Mouse (Mus musculus) hindbrain, postnatal 0 days (tissue): ENCODE measurements at regions not wholly inside any gene's neighbourhood (a gene's known extent, or its start where the extent isn't known, plus 50 kb on each side); places are given as distances from the start of the nearest gene placed in this dataset.

Experiments
- ATAC-seq: fragments of 200-750 bp; cut with Nextera tagmentation; 2 replicates; pipeline ENCODE4 v1.8.0; 2017; ENCODE audit warnings: mild to moderate bottlenecking, moderate TSS enrichment, moderate library complexity
- DNase-seq: peaks from one replicate; pipeline ENCODE4 v3.0.0-alpha.2; 2015; ENCODE audit warnings: low spot score
- H3K27ac ChIP-seq: fragments of 300-500 bp; sonication (generic); 2 replicates; pipeline ENCODE4 v1.5.1; 2014; ENCODE audit warnings: mild to moderate bottlenecking
- H3K27me3 ChIP-seq: fragments of 300-500 bp; sonication (generic); 2 replicates; pipeline ENCODE4 v1.6.1; 2014; ENCODE audit warnings: low read length, mixed read lengths; ENCODE audit not compliant: insufficient read depth
- H3K36me3 ChIP-seq: fragments of 300-500 bp; sonication (generic); 2 replicates; pipeline ENCODE4 v1.6.1; 2014; ENCODE audit warnings: low read length, mixed read lengths; ENCODE audit not compliant: insufficient read depth
- H3K4me1 ChIP-seq: fragments of 300-500 bp; sonication (generic); 2 replicates; pipeline ENCODE4 v1.6.1; 2014; ENCODE audit warnings: antibody characterized with exemption, low read length, mixed read lengths; ENCODE audit not compliant: insufficient read depth
- H3K4me2 ChIP-seq: fragments of 300-500 bp; sonication (generic); 2 replicates; pipeline ENCODE4 v1.6.1; 2014; ENCODE audit warnings: low read depth, mild to moderate bottlenecking, low read length, moderate library complexity, mixed read lengths
- H3K4me3 ChIP-seq: fragments of 300-500 bp; sonication (generic); 2 replicates; pipeline ENCODE4 v1.5.1; 2014; ENCODE audit warnings: low read length
- H3K9ac ChIP-seq: fragments of 300-500 bp; sonication (generic); replicated peaks from 2 replicates; pipeline ENCODE4 v1.6.1; 2014; ENCODE audit warnings: mild to moderate bottlenecking, low read length, moderate library complexity, mixed read lengths
- H3K9me3 ChIP-seq: fragments of 300-500 bp; sonication (generic); 2 replicates; pipeline ENCODE4 v1.6.1; 2016; ENCODE audit warnings: low read length, mixed read lengths
- CTCF ChIP-seq: IDR thresholded peaks from 2 replicates; pipeline ENCODE4 v1.5.1; 2016; ENCODE audit warnings: antibody characterized with exemption, control low read depth, low read depth
- WGBS: fragments of 180-500 bp; shearing (Covaris S2); extraction: QIAGEN DNeasy Blood & Tissue Kit; methylation state at CpG from one replicate; pipeline ENCODE4 v1.1.7; 2014; 5-methylcytosine and 5-hydroxymethylcytosine counted together

DNA sequence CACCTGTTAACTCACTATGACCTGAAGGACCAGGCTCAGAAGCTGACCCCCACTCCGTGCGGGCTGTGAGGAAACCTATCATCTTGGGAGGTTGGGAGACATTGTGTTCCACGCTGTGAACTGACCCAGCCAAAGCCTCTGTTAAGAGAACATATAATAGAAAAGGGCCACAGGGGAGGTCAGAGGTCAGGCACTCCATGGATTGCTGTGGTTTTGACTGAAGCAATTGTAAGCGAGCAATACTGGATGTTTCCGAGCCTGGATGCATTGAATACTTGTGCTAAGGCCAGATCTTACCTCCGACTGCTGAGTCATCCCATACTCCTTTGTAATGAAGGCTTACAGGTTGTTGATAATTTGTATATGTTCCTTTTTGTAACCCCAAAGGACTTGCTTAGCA is 101.0 kb downstream of the Tmx1 start:
- Histone ChIP-seq H3K9ac (no peak overlapping the region), H3K4me3 (no peak overlapping the region), H3K27me3 (no peaks in the 10 kb centered on the region), H3K4me1 (no peaks in the 10 kb centered on the region), H3K4me2 (no peak overlapping the region), H3K9me3 (no peaks in the 10 kb centered on the region), H3K36me3 (no peaks in the 10 kb centered on the region), H3K27ac (no peak overlapping the region)
- no peak for TF ChIP-seq CTCF
- 43% methylated on average over 6 of the region's 6 CpGs for WGBS
- no peak for ATAC-seq
- no peak for DNase-seq

- 33% methylated on average over 7 of the region's 7 CpGs for WGBS
- DNase-seq (no peak), ATAC-seq (no peak)
- no peaks in the 10 kb centered on the region for H3K27me3 ChIP-seq
- H3K4me1 ChIP-seq, result no peaks in the 10 kb centered on the region
- H3K9ac ChIP-seq, result no peak overlapping the region
- H3K4me3 ChIP-seq, result no peak overlapping the region
- H3K27ac ChIP-seq, result no peak overlapping the region
- H3K4me2 ChIP-seq, result no peak overlapping the region
- no peaks in the 10 kb centered on the region for H3K36me3 ChIP-seq
- no peaks in the 10 kb centered on the region for H3K9me3 ChIP-seq
- TF ChIP-seq CTCF, result no peak
Measured at GRCm38 (mm10) chr12:70554586-70554985, 101.7 kb downstream of the Tmx1 start.

GRCm38 (mm10) chr12:70555723-70556122 is 102.8 kb downstream of the Tmx1 start:
- Histone ChIP-seq H3K4me2 (no peak overlapping the region), H3K36me3 (no peaks in the 10 kb centered on the region), H3K27ac (no peak overlapping the region), H3K9ac (no peak overlapping the region), H3K4me1 (no peaks in the 10 kb centered on the region), H3K9me3 (no peaks in the 10 kb centered on the region), H3K27me3 (no peaks in the 10 kb centered on the region), H3K4me3 (no peak overlapping the region)
- ATAC-seq, result no peak
- TF ChIP-seq CTCF, result no peak
- no peak for DNase-seq
- 47% methylated on average over 3 of the region's 3 CpGs for WGBS

GRCm38 (mm10) chr12:70556820-70557219 is 103.9 kb downstream of the Tmx1 start:
- no peak overlapping the region for H3K4me3 ChIP-seq
- WGBS, result 62% methylated on average over 6 of the region's 6 CpGs
- H3K27me3 ChIP-seq, result no peaks in the 10 kb centered on the region
- H3K4me2 ChIP-seq, result no peak overlapping the region
- no peak overlapping the region for H3K9ac ChIP-seq
- no peak for TF ChIP-seq CTCF
- H3K4me1 ChIP-seq, result no peaks in the 10 kb centered on the region
- no peaks in the 10 kb centered on the region for H3K36me3 ChIP-seq
- ATAC-seq (peak; percentile 38; the same call in 1 of the 2 replicates), DNase-seq (peak; percentile 62)
- H3K27ac ChIP-seq, result no peak overlapping the region
- no peaks in the 10 kb centered on the region for H3K9me3 ChIP-seq

DNA sequence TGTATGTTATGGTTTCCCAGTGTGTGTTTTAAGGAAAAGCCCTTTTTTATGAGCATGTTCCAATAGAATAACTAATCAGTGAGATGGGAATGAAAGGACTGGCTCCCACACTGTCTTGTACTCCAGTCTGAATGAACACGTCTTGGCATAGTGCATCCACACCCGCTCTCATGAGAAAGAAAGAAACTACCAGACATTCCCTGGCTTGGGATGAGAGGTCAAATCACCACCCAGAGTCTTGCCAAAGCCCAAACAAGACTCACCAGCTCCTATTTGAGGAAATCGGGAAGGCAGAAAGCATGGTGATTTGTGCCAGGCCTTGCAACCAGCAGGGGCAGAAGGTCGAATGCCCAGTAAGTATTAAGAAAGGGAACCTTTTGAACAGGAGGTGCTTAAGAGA is 110.6 kb downstream of the Tmx1 start:
- Histone ChIP-seq H3K27me3 (no peaks in the 10 kb centered on the region), H3K4me1 (no peaks in the 10 kb centered on the region), H3K9me3 (no peaks in the 10 kb centered on the region), H3K4me2 (no peak overlapping the region), H3K4me3 (no peak overlapping the region), H3K27ac (no peak overlapping the region), H3K9ac (no peak overlapping the region), H3K36me3 (no peaks in the 10 kb centered on the region)
- no peak for ATAC-seq
- WGBS, result 72% methylated on average over 4 of the region's 4 CpGs
- no peak for DNase-seq
- TF ChIP-seq CTCF, result no peak

DNA sequence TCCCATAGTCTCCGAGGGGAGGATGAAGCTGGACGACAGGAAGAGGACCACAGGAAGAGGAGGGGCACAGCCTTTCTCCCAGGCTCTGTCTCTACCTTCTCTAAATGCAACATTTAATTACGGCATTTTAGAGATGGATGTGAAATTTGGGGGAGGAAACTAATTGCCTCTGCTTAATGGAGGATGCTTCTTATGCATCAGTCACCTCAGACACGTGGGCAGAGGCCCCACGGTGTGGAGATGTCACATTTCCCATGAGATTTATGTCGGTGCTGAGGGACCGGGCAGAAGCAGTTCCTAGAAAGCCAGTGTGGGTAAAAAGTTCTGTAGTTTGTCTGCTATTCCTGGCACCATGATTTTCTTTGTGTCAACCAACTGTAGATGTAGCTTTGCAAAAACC is 122.8 kb downstream of the Tmx1 start:
- no peaks in the 10 kb centered on the region for H3K36me3 ChIP-seq
- H3K4me1 ChIP-seq, result no peaks in the 10 kb centered on the region
- no peak overlapping the region for H3K9ac ChIP-seq
- no peak overlapping the region for H3K4me3 ChIP-seq
- 69% methylated on average over 7 of the region's 7 CpGs for WGBS
- H3K27me3 ChIP-seq, result no peaks in the 10 kb centered on the region
- ATAC-seq, result no peak
- no peak for TF ChIP-seq CTCF
- H3K4me2 ChIP-seq, result no peak overlapping the region
- no peak for DNase-seq
- H3K9me3 ChIP-seq, result no peaks in the 10 kb centered on the region
- no peak overlapping the region for H3K27ac ChIP-seq

- H3K4me1 ChIP-seq, result no peaks in the 10 kb centered on the region
Measured at GRCm38 (mm10) chr12:70577769-70578168, 124.9 kb downstream of the Tmx1 start.

More at GRCm38 (mm10) chr12:70577769-70578168, 124.9 kb downstream of the Tmx1 start:
- ATAC-seq (no peak), DNase-seq (no peak)
- no peak overlapping the region for H3K4me2 ChIP-seq
- H3K4me3 ChIP-seq, result no peak overlapping the region
- no peaks in the 10 kb centered on the region for H3K9me3 ChIP-seq
- no peak overlapping the region for H3K27ac ChIP-seq
- 81% methylated on average over 4 of the region's 4 CpGs for WGBS
- no peak for TF ChIP-seq CTCF
- no peak overlapping the region for H3K9ac ChIP-seq
- no peaks in the 10 kb centered on the region for H3K27me3 ChIP-seq
- H3K36me3 ChIP-seq, result no peaks in the 10 kb centered on the region
